Mouse (Mus musculus) embryonic facial prominence, embryonic 13.5 days (tissue): ENCODE measurements around the gene Banp. TPM values are rescaled to one million over a fixed set of nuclear protein-coding genes. Genes with fewer than 3 reads are reported as not detected.
A peak's percentile ranks its signal among the peaks of the same experiment; 100 is the strongest.

ENCODE experiments used
- ATAC-seq: fragments of 200-750 bp; cut with Nextera tagmentation; 2 replicates; pipeline ENCODE4 v1.8.0; 2017; ENCODE audit warnings: low read depth; ENCODE audit not compliant: insufficient number of reproducible peaks, insufficient read depth, low FRiP score, low TSS enrichment
- H3K27ac ChIP-seq: fragments of 300-500 bp; sonication (generic); 2 replicates; pipeline ENCODE4 v1.5.1; 2015; ENCODE audit warnings: moderate library complexity, mild to moderate bottlenecking, inconsistent platforms
- H3K27me3 ChIP-seq: fragments of 300-500 bp; sonication (generic); 2 replicates; pipeline ENCODE4 v1.6.1; 2015; ENCODE audit warnings: mild to moderate bottlenecking, inconsistent platforms
- H3K36me3 ChIP-seq: fragments of 300-500 bp; sonication (generic); 2 replicates; pipeline ENCODE4 v1.6.1; 2015; ENCODE audit warnings: mild to moderate bottlenecking, inconsistent platforms
- H3K4me1 ChIP-seq: fragments of 300-500 bp; sonication (generic); 2 replicates; pipeline ENCODE4 v1.6.1; 2015; ENCODE audit warnings: inconsistent platforms
- H3K4me2 ChIP-seq: fragments of 300-500 bp; sonication (generic); 2 replicates; pipeline ENCODE4 v1.6.1; 2015; ENCODE audit warnings: moderate library complexity, mild to moderate bottlenecking, inconsistent platforms
- H3K4me3 ChIP-seq: fragments of 300-500 bp; sonication (generic); 2 replicates; pipeline ENCODE4 v1.5.1; 2015; ENCODE audit warnings: mild to moderate bottlenecking, inconsistent platforms
- H3K9ac ChIP-seq: fragments of 300-500 bp; sonication (generic); 2 replicates; pipeline ENCODE4 v1.6.1; 2015; ENCODE audit warnings: mild to moderate bottlenecking, inconsistent platforms
- H3K9me3 ChIP-seq: fragments of 300-500 bp; sonication (generic); 2 replicates; pipeline ENCODE4 v1.6.1; 2016; ENCODE audit warnings: inconsistent platforms
- WGBS: fragments of 180-500 bp; shearing (Covaris S2); methylation state at CpG from one replicate; pipeline ENCODE4 v1.1.7; 2015; ENCODE audit warnings: mixed read lengths; 5-methylcytosine and 5-hydroxymethylcytosine counted together
- polyA plus RNA-seq: library from polyadenylated mRNA; unstranded; fragments of >200 nt; fragmentation: Nextera tagmentation; extraction: Ambion mirVana; gene quantifications from 2 replicates; pipeline ENCODE4 v1.2.1, GENCODE M21; 2015

The Banp gene
- polyA plus RNA-seq, 1 experiment from 2014 or later = 42.6 TPM

GRCm38 (mm10) chr8:121944831-121945230 is 4.7 kb upstream of the Banp start, which contains the start of gene Car5a:
TSS of gene Car5a (minus strand) at chr8:121944904.
- H3K9ac ChIP-seq = no peak within 1 kb of the TSS
- H3K27ac ChIP-seq = no peak within 1 kb of the TSS

GRCm38 (mm10) chr8:121946351-121946750 is 3.2 kb upstream of the Banp start:
- Histone ChIP-seq H3K36me3 (no peaks in the 10 kb centered on the region), H3K9me3 (no peaks in the 10 kb centered on the region), H3K4me2 (no peak overlapping the region), H3K27ac (no peak overlapping the region), H3K4me3 (no peak overlapping the region), H3K9ac (no peak overlapping the region), H3K4me1 (peaks cover 27% of the 10 kb centered on the region), H3K27me3 (no peaks in the 10 kb centered on the region)
- 81% methylated on average over 7 of the region's 7 CpGs for WGBS
- no peak for ATAC-seq

More at GRCm38 (mm10) chr8:121944831-121945230, 4.7 kb upstream of the Banp start, which contains the start of gene Car5a:
- Histone ChIP-seq H3K27me3 (no peaks in the 10 kb centered on the region), H3K4me2 (no peak within 1 kb of the TSS), H3K4me1 (peaks cover 27% of the 10 kb centered on the region), H3K9me3 (no peaks in the 10 kb centered on the region), H3K4me3 (no peak within 1 kb of the TSS), H3K36me3 (no peaks in the 10 kb centered on the region)
- no peak for ATAC-seq

GRCm38 (mm10) chr8:121947047-121947752 is 2.4 kb upstream of the Banp start:
- Histone ChIP-seq H3K9ac (peak overlapping the region; percentile 65), H3K27ac (peak overlapping the region; percentile 94), H3K27me3 (no peaks in the 10 kb centered on the region), H3K36me3 (no peaks in the 10 kb centered on the region), H3K4me1 (peaks cover 35% of the 10 kb centered on the region), H3K9me3 (no peaks in the 10 kb centered on the region), H3K4me2 (peak overlapping the region; percentile 68), H3K4me3 (peak overlapping the region; percentile 36)
- 29% methylated on average over 19 of the region's 19 CpGs for WGBS
- no peak for ATAC-seq

- Histone ChIP-seq H3K4me1 (peaks cover 40% of the 10 kb centered on the region), H3K9me3 (no peaks in the 10 kb centered on the region), H3K4me2 (peak overlapping the region; percentile 68), H3K9ac (peak overlapping the region; percentile 65), H3K4me3 (peak overlapping the region; percentile 36), H3K27me3 (no peaks in the 10 kb centered on the region), H3K36me3 (no peaks in the 10 kb centered on the region), H3K27ac (peak overlapping the region; percentile 94)
- peak; percentile 49 for ATAC-seq
- WGBS = under 1% methylated on average over 18 of the region's 18 CpGs
These were observed 1.8 kb upstream of the Banp start for GRCm38 (mm10) chr8:121947753-121948141.

GRCm38 (mm10) chr8:121948321-121949145 is 1.0 kb upstream of the Banp start:
- H3K4me2 ChIP-seq = peak overlapping the region; percentile 68
- ATAC-seq = no peak
- no peaks in the 10 kb centered on the region; the same call in 1 of the 2 replicates for H3K36me3 ChIP-seq
- H3K27me3 ChIP-seq = no peaks in the 10 kb centered on the region
- H3K9me3 ChIP-seq = no peaks in the 10 kb centered on the region
- H3K9ac ChIP-seq = peak overlapping the region; percentile 57
- H3K4me1 ChIP-seq = peaks cover 48% of the 10 kb centered on the region
- peak overlapping the region; percentile 94 for H3K27ac ChIP-seq
- 59% methylated on average over 19 of the region's 19 CpGs for WGBS
- peak overlapping the region; percentile 36 for H3K4me3 ChIP-seq

GRCm38 (mm10) chr8:121949941-121950748 is 595 bp downstream of the Banp start:
- peak overlapping the region; percentile 90 for H3K4me2 ChIP-seq
- H3K36me3 ChIP-seq = peaks cover 12% of the 10 kb centered on the region
- ATAC-seq = peak; percentile 92
- no peaks in the 10 kb centered on the region for H3K27me3 ChIP-seq
- under 1% methylated on average over 62 of the region's 66 CpGs for whole genome bisulfite sequencing
- no peaks in the 10 kb centered on the region for H3K9me3 ChIP-seq
- peak overlapping the region; percentile 95 for H3K27ac ChIP-seq
- H3K4me3 ChIP-seq = peak overlapping the region; percentile 92
- H3K9ac ChIP-seq = peak overlapping the region; percentile 99
- peaks cover 52% of the 10 kb centered on the region for H3K4me1 ChIP-seq

GRCm38 (mm10) chr8:121950749-121951655 is 1.5 kb downstream of the Banp start:
- no peak for ATAC-seq
- H3K4me1 ChIP-seq = peaks cover 58% of the 10 kb centered on the region
- H3K4me2 ChIP-seq = peak overlapping the region; percentile 90
- no peaks in the 10 kb centered on the region for H3K9me3 ChIP-seq
- H3K27ac ChIP-seq = peak overlapping the region; percentile 95
- H3K9ac ChIP-seq = peak overlapping the region; percentile 99
- under 1% methylated on average over 83 of the region's 97 CpGs for WGBS
- peak overlapping the region; percentile 92 for H3K4me3 ChIP-seq
- H3K27me3 ChIP-seq = no peaks in the 10 kb centered on the region
- H3K36me3 ChIP-seq = peaks cover 16% of the 10 kb centered on the region

GRCm38 (mm10) chr8:121951656-121952009 is 2.1 kb downstream of the Banp start:
- ATAC-seq = no peak
- no peak overlapping the region for H3K27ac ChIP-seq
- H3K4me1 ChIP-seq = peaks cover 60% of the 10 kb centered on the region
- peak overlapping the region; percentile 92 for H3K4me3 ChIP-seq
- H3K4me2 ChIP-seq = peak overlapping the region; percentile 90
- 40% methylated on average over 7 of the region's 7 CpGs for WGBS
- no peaks in the 10 kb centered on the region for H3K9me3 ChIP-seq
- H3K36me3 ChIP-seq = peaks cover 16% of the 10 kb centered on the region
- H3K27me3 ChIP-seq = no peaks in the 10 kb centered on the region
- H3K9ac ChIP-seq = peak overlapping the region; percentile 99

GRCm38 (mm10) chr8:121952122-121952521 is 2.6 kb downstream of the Banp start:
- H3K4me1 ChIP-seq = peaks cover 55% of the 10 kb centered on the region
- H3K27ac ChIP-seq = no peak overlapping the region
- no peak for ATAC-seq
- peaks cover 16% of the 10 kb centered on the region for H3K36me3 ChIP-seq
- peak overlapping the region; percentile 92 for H3K4me3 ChIP-seq
- no peaks in the 10 kb centered on the region for H3K9me3 ChIP-seq
- peak overlapping the region; percentile 59 for H3K9ac ChIP-seq
- peak overlapping the region; percentile 90 for H3K4me2 ChIP-seq
- no peaks in the 10 kb centered on the region for H3K27me3 ChIP-seq

- Histone ChIP-seq H3K9me3 (no peaks in the 10 kb centered on the region), H3K36me3 (peaks cover 16% of the 10 kb centered on the region), H3K4me1 (peaks cover 49% of the 10 kb centered on the region), H3K27me3 (no peaks in the 10 kb centered on the region), H3K9ac (peak overlapping the region; percentile 59), H3K27ac (no peak overlapping the region), H3K4me3 (no peak overlapping the region), H3K4me2 (peak overlapping the region; percentile 90)
- WGBS = 86% methylated on average over 7 of the region's 7 CpGs
- no peak for ATAC-seq
These were observed 3.2 kb downstream of the Banp start for GRCm38 (mm10) chr8:121952800-121953199.
